Mouse (Mus musculus): Measurements from ENCODE around the gene Gm26920.

Gm26920 gene

GRCm38 (mm10) chr7:30053591-30053990 lies 36.6 kb downstream of the Gm26920 start:
- no peak for DNase-seq (ENCODE audit: low spot score in 2 of 2)

GRCm38 (mm10) chr7:30050882-30051548 lies 39.2 kb downstream of the Gm26920 start, which contains the start of gene Zfp14:
TSS of gene Zfp14 (minus strand) at chr7:30051380.
- peak; percentile 80 to 90 for DNase-seq (ENCODE audit: low spot score in 2 of 2)

GRCm38 (mm10) chr7:30048126-30048525 lies 42.1 kb downstream of the Gm26920 start:
- no peak for DNase-seq (ENCODE audit: low spot score in 2 of 2)

- no peak for DNase-seq (ENCODE audit: low spot score in 2 of 2)
Observed at GRCm38 (mm10) chr7:30044354-30044753, 45.9 kb downstream of the Gm26920 start.

- no peak for DNase-seq (ENCODE audit: low spot score in 2 of 2)
Observed at GRCm38 (mm10) chr7:30034331-30034730, 55.9 kb downstream of the Gm26920 start.

GRCm38 (mm10) chr7:30031379-30031778 lies 58.8 kb downstream of the Gm26920 start:
- no peak for DNase-seq (ENCODE audit: low spot score in 2 of 2)

- DNase-seq (ENCODE audit: low spot score in 2 of 2) = no peak
Observed at GRCm38 (mm10) chr7:30030677-30031076, 59.5 kb downstream of the Gm26920 start.

- no peak for DNase-seq (ENCODE audit: low spot score in 2 of 2)
Observed at GRCm38 (mm10) chr7:30028572-30028971, 61.6 kb downstream of the Gm26920 start.

- DNase-seq (ENCODE audit: low spot score in 2 of 2) = no peak
Observed at GRCm38 (mm10) chr7:30027331-30027730, 62.9 kb downstream of the Gm26920 start.

- DNase-seq (ENCODE audit: low spot score in 2 of 2) = no peak
Observed at GRCm38 (mm10) chr7:30025358-30025757, 64.9 kb downstream of the Gm26920 start.

GRCm38 (mm10) chr7:30023800-30024199 lies 66.4 kb downstream of the Gm26920 start:
- DNase-seq (ENCODE audit: low spot score in 2 of 2) = no peak

GRCm38 (mm10) chr7:30023324-30023723 lies 66.9 kb downstream of the Gm26920 start:
- DNase-seq (ENCODE audit: low spot score in 2 of 2) = no peak

- no peak for DNase-seq (ENCODE audit: low spot score in 2 of 2)
Observed at GRCm38 (mm10) chr7:30019543-30019942, 70.7 kb downstream of the Gm26920 start.

GRCm38 (mm10) chr7:30017226-30017625 lies 73.0 kb downstream of the Gm26920 start:
- no peak for DNase-seq (ENCODE audit: low spot score in 2 of 2)

GRCm38 (mm10) chr7:30012956-30013363 lies 77.2 kb downstream of the Gm26920 start:
- peak in 1 of 2 experiments; percentile 25 for DNase-seq (ENCODE audit: low spot score in 2 of 2)

- no peak for DNase-seq (ENCODE audit: low spot score in 2 of 2)
Observed at GRCm38 (mm10) chr7:30010551-30011195, 79.5 kb downstream of the Gm26920 start.

GRCm38 (mm10) chr7:30009321-30010085 lies 80.7 kb downstream of the Gm26920 start:
- DNase-seq (ENCODE audit: low spot score in 2 of 2) = no peak

GRCm38 (mm10) chr7:30008020-30008690 lies 82.1 kb downstream of the Gm26920 start:
- no peak for DNase-seq (ENCODE audit: low spot score in 2 of 2)

- DNase-seq (ENCODE audit: low spot score in 2 of 2) = no peak
Observed at GRCm38 (mm10) chr7:30007601-30008000, 82.6 kb downstream of the Gm26920 start.
